Mouse (Mus musculus): ENCODE measurements at regions not wholly inside any gene's neighbourhood (a gene's known extent, or its start where the extent isn't known, plus 50 kb on each side); places are given as distances from the start of the nearest gene placed in this dataset.

- 0 out of 2 replicates have a peak, but pooled peaks cover 5% of the 10 kb centered on the region for H3K4me1 ChIP-seq (ENCODE audit: control insufficient read depth, insufficient read depth, low read length)
- H3K9me3 ChIP-seq (replicated peaks; ENCODE audit: control insufficient read depth, low read length) = no peaks in the 10 kb centered on the region
- peak overlapping the region; percentile 9; the same call in 1 of the 2 replicates for H3K4me2 ChIP-seq
- H3K27me3 ChIP-seq (ENCODE audit: control insufficient read depth, insufficient read depth, low read length) = no peaks in the 10 kb centered on the region
- 23% methylated on average over 10 of the region's 10 CpGs for WGBS (ENCODE audit: insufficient replicate concordance)
- no peak for ATAC-seq (replicated peaks; ENCODE audit: insufficient number of reproducible peaks, low FRiP score, low TSS enrichment)
- H3K27ac ChIP-seq (ENCODE audit: low read depth, low read length) = no peak overlapping the region
- H3K9ac ChIP-seq (ENCODE audit: low read depth, low read length) = no peak overlapping the region
- H3K36me3 ChIP-seq (ENCODE audit: control insufficient read depth, insufficient read depth, low read length) = no peaks in the 10 kb centered on the region
- no peak overlapping the region for H3K4me3 ChIP-seq (ENCODE audit: low read depth, low read length)
These were observed 185.0 kb downstream of the Med10 start for GRCm38 (mm10) chr13:69987181-69987580.

GRCm38 (mm10) chr13:69988319-69988718 lies 186.1 kb downstream of the Med10 start:
- 57% methylated on average over 4 of the region's 4 CpGs for WGBS (ENCODE audit: insufficient replicate concordance)
- H3K4me1 ChIP-seq (ENCODE audit: control insufficient read depth, insufficient read depth, low read length) = 0 out of 2 replicates have a peak, but pooled peaks cover 5% of the 10 kb centered on the region
- no peak overlapping the region for H3K27ac ChIP-seq (ENCODE audit: low read depth, low read length)
- no peak overlapping the region for H3K4me2 ChIP-seq
- H3K9me3 ChIP-seq (replicated peaks; ENCODE audit: control insufficient read depth, low read length) = no peaks in the 10 kb centered on the region
- no peak overlapping the region for H3K4me3 ChIP-seq (ENCODE audit: low read depth, low read length)
- ATAC-seq (replicated peaks; ENCODE audit: insufficient number of reproducible peaks, low FRiP score, low TSS enrichment) = no peak
- H3K27me3 ChIP-seq (ENCODE audit: control insufficient read depth, insufficient read depth, low read length) = no peaks in the 10 kb centered on the region
- H3K9ac ChIP-seq (ENCODE audit: low read depth, low read length) = no peak overlapping the region
- no peaks in the 10 kb centered on the region for H3K36me3 ChIP-seq (ENCODE audit: control insufficient read depth, insufficient read depth, low read length)

GRCm38 (mm10) chr13:69991253-69991891 lies 189.2 kb downstream of the Med10 start:
- no peak for ATAC-seq (replicated peaks; ENCODE audit: insufficient number of reproducible peaks, low FRiP score, low TSS enrichment)
- Histone ChIP-seq H3K9ac (ENCODE audit: low read depth, low read length) (no peak overlapping the region), H3K4me2 (no peak overlapping the region), H3K4me1 (ENCODE audit: control insufficient read depth, insufficient read depth, low read length) (0 out of 2 replicates have a peak, but pooled peaks cover 5% of the 10 kb centered on the region), H3K27me3 (ENCODE audit: control insufficient read depth, insufficient read depth, low read length) (no peaks in the 10 kb centered on the region; the same call in 1 of the 2 replicates), H3K27ac (ENCODE audit: low read depth, low read length) (no peak overlapping the region), H3K4me3 (ENCODE audit: low read depth, low read length) (no peak overlapping the region), H3K9me3 (replicated peaks; ENCODE audit: control insufficient read depth, low read length) (no peaks in the 10 kb centered on the region), H3K36me3 (ENCODE audit: control insufficient read depth, insufficient read depth, low read length) (no peaks in the 10 kb centered on the region)
- 31% methylated on average over 11 of the region's 11 CpGs for WGBS (ENCODE audit: insufficient replicate concordance)

- Histone ChIP-seq H3K4me1 (ENCODE audit: control insufficient read depth, insufficient read depth, low read length) (0 out of 2 replicates have a peak, but pooled peaks cover 5% of the 10 kb centered on the region), H3K4me2 (no peak overlapping the region), H3K27me3 (ENCODE audit: control insufficient read depth, insufficient read depth, low read length) (no peaks in the 10 kb centered on the region; the same call in 1 of the 2 replicates), H3K27ac (ENCODE audit: low read depth, low read length) (no peak overlapping the region), H3K4me3 (ENCODE audit: low read depth, low read length) (no peak overlapping the region), H3K9me3 (replicated peaks; ENCODE audit: control insufficient read depth, low read length) (no peaks in the 10 kb centered on the region), H3K9ac (ENCODE audit: low read depth, low read length) (no peak overlapping the region), H3K36me3 (ENCODE audit: control insufficient read depth, insufficient read depth, low read length) (no peaks in the 10 kb centered on the region)
- no peak for ATAC-seq (replicated peaks; ENCODE audit: insufficient number of reproducible peaks, low FRiP score, low TSS enrichment)
- 55% methylated on average over 14 of the region's 14 CpGs for WGBS (ENCODE audit: insufficient replicate concordance)
These were observed 189.7 kb downstream of the Med10 start for GRCm38 (mm10) chr13:69991892-69992261.

GRCm38 (mm10) chr13:70003591-70003990 lies 201.4 kb downstream of the Med10 start:
- Histone ChIP-seq H3K9ac (ENCODE audit: low read depth, low read length) (no peak overlapping the region), H3K27ac (ENCODE audit: low read depth, low read length) (no peak overlapping the region), H3K27me3 (ENCODE audit: control insufficient read depth, insufficient read depth, low read length) (no peaks in the 10 kb centered on the region), H3K4me3 (ENCODE audit: low read depth, low read length) (no peak overlapping the region), H3K4me1 (ENCODE audit: control insufficient read depth, insufficient read depth, low read length) (no peaks in the 10 kb centered on the region), H3K9me3 (replicated peaks; ENCODE audit: control insufficient read depth, low read length) (no peaks in the 10 kb centered on the region), H3K36me3 (ENCODE audit: control insufficient read depth, insufficient read depth, low read length) (no peaks in the 10 kb centered on the region), H3K4me2 (no peak overlapping the region)
- 83% methylated on average over 15 of the region's 15 CpGs for WGBS (ENCODE audit: insufficient replicate concordance)
- no peak for ATAC-seq (replicated peaks; ENCODE audit: insufficient number of reproducible peaks, low FRiP score, low TSS enrichment)

- H3K4me3 ChIP-seq (ENCODE audit: low read depth, low read length) = no peak overlapping the region
- no peaks in the 10 kb centered on the region for H3K36me3 ChIP-seq (ENCODE audit: control insufficient read depth, insufficient read depth, low read length)
- WGBS (ENCODE audit: insufficient replicate concordance) = 41% methylated on average over 3 of the region's 3 CpGs
- H3K27ac ChIP-seq (ENCODE audit: low read depth, low read length) = no peak overlapping the region
- ATAC-seq (replicated peaks; ENCODE audit: insufficient number of reproducible peaks, low FRiP score, low TSS enrichment) = no peak
- no peaks in the 10 kb centered on the region for H3K27me3 ChIP-seq (ENCODE audit: control insufficient read depth, insufficient read depth, low read length)
- no peak overlapping the region for H3K4me2 ChIP-seq
- no peaks in the 10 kb centered on the region for H3K4me1 ChIP-seq (ENCODE audit: control insufficient read depth, insufficient read depth, low read length)
- H3K9me3 ChIP-seq (replicated peaks; ENCODE audit: control insufficient read depth, low read length) = no peaks in the 10 kb centered on the region
- H3K9ac ChIP-seq (ENCODE audit: low read depth, low read length) = no peak overlapping the region
These were observed 209.9 kb downstream of the Med10 start for GRCm38 (mm10) chr13:70012123-70012522.

GRCm38 (mm10) chr13:70015183-70015582 lies 213.0 kb downstream of the Med10 start:
- H3K36me3 ChIP-seq (ENCODE audit: control insufficient read depth, insufficient read depth, low read length) = no peaks in the 10 kb centered on the region
- no peak overlapping the region for H3K4me3 ChIP-seq (ENCODE audit: low read depth, low read length)
- WGBS (ENCODE audit: insufficient replicate concordance) = 43% methylated on average over 4 of the region's 4 CpGs
- H3K9me3 ChIP-seq (replicated peaks; ENCODE audit: control insufficient read depth, low read length) = no peaks in the 10 kb centered on the region
- H3K4me2 ChIP-seq = no peak overlapping the region
- no peaks in the 10 kb centered on the region for H3K4me1 ChIP-seq (ENCODE audit: control insufficient read depth, insufficient read depth, low read length)
- no peak overlapping the region for H3K27ac ChIP-seq (ENCODE audit: low read depth, low read length)
- no peaks in the 10 kb centered on the region for H3K27me3 ChIP-seq (ENCODE audit: control insufficient read depth, insufficient read depth, low read length)
- ATAC-seq (replicated peaks; ENCODE audit: insufficient number of reproducible peaks, low FRiP score, low TSS enrichment) = no peak
- no peak overlapping the region for H3K9ac ChIP-seq (ENCODE audit: low read depth, low read length)

- Histone ChIP-seq H3K4me2 (no peak overlapping the region), H3K4me3 (ENCODE audit: low read depth, low read length) (no peak overlapping the region), H3K4me1 (ENCODE audit: control insufficient read depth, insufficient read depth, low read length) (no peaks in the 10 kb centered on the region), H3K27ac (ENCODE audit: low read depth, low read length) (no peak overlapping the region), H3K9ac (ENCODE audit: low read depth, low read length) (no peak overlapping the region), H3K27me3 (ENCODE audit: control insufficient read depth, insufficient read depth, low read length) (no peaks in the 10 kb centered on the region), H3K36me3 (ENCODE audit: control insufficient read depth, insufficient read depth, low read length) (no peaks in the 10 kb centered on the region), H3K9me3 (replicated peaks; ENCODE audit: control insufficient read depth, low read length) (no peaks in the 10 kb centered on the region)
- no peak for ATAC-seq (replicated peaks; ENCODE audit: insufficient number of reproducible peaks, low FRiP score, low TSS enrichment)
- 73% methylated on average over 5 of the region's 5 CpGs for WGBS (ENCODE audit: insufficient replicate concordance)
These were observed 215.3 kb downstream of the Med10 start for GRCm38 (mm10) chr13:70017535-70017934.

Measured in heart, embryonic 11.5 days (tissue).